Mouse (Mus musculus): ENCODE data around the gene S1pr2. TPM values are rescaled to one million over a fixed set of nuclear protein-coding genes. Genes with fewer than 3 reads are reported as not detected.

S1pr2 gene
- polyA plus RNA-seq, 1 experiment: 4.0 TPM

DNA sequence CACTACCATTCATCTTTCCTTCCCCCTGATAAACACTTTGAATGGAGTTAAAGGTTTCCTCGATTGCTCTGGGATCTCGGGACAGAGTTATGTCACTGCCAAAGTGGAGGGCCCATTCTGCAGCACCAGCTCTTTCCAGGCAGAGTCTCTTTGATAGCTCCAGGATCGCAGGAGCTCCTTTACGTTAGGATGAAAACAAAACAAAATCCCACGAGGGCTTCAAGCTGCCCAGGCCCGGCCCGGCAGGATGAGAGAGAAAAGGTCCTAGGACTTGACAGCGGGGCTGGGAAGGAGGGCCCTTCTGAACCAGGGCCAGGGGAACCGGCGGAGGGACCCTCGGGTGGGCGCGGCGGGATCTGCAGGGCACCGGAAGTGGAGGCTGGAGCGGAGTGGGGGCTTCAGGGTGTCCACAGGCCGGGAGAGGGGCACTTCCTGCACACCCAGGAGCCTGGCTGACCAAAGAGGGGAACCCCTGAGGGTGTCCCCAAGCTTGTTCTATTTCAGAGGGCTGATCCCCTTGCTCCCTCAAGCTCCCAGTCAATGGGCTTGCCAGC lies 24.5 kb downstream of the S1pr2 start:
- peaks cover 68% of the 10 kb centered on the region for H3K4me1 ChIP-seq
- no peaks in the 10 kb centered on the region for H3K27me3 ChIP-seq (replicated peaks)
- peak overlapping the region; percentile 93 for H3K4me3 ChIP-seq (replicated peaks)
- no peak for TF ChIP-seq GATA1 (IDR thresholded peaks at IDR 0.05; ENCODE audit: borderline replicate concordance, low read length)
- TF ChIP-seq FLI1 (IDR thresholded peaks at IDR 0.05; ENCODE audit: low read length): no peak
- peaks cover 23% of the 10 kb centered on the region for H3K36me3 ChIP-seq (replicated peaks; ENCODE audit: low read length)
- no peaks in the 10 kb centered on the region for H3K9me3 ChIP-seq

DNA sequence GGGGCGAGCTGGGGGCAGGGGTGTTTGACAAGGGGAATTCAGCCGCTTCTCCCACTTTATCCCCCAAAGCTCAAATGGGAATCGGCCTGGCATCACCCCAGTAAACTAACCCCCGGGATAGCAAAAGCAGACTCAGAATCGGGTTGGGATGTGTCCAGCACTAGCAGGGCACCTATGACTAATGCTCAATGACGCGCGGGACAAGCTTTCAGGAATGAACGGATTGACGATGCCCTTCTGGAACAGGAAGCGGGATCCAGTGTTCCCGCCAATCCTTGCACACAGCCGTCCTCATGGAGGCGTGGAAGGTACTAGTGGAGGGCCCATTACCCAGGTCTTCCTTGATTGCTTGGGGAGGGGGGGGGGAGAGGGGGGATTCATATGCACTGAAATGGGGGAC lies 25.1 kb downstream of the S1pr2 start:
- H3K4me1 ChIP-seq: peaks cover 70% of the 10 kb centered on the region
- TF ChIP-seq GATA1 (IDR thresholded peaks at IDR 0.05; ENCODE audit: borderline replicate concordance, low read length): no peak
- H3K36me3 ChIP-seq (replicated peaks; ENCODE audit: low read length): peaks cover 27% of the 10 kb centered on the region
- peak overlapping the region; percentile 93 for H3K4me3 ChIP-seq (replicated peaks)
- no peaks in the 10 kb centered on the region for H3K9me3 ChIP-seq
- no peaks in the 10 kb centered on the region for H3K27me3 ChIP-seq (replicated peaks)

GRCm38 (mm10) chr9:20950419-20950818 lies 26.2 kb downstream of the S1pr2 start:
- no peak for TF ChIP-seq FLI1 (IDR thresholded peaks at IDR 0.05; ENCODE audit: low read length)
- no peak for TF ChIP-seq GATA1 (IDR thresholded peaks at IDR 0.05; ENCODE audit: borderline replicate concordance, low read length)
- H3K4me3 ChIP-seq (replicated peaks): no peak overlapping the region
- H3K27me3 ChIP-seq (replicated peaks): no peaks in the 10 kb centered on the region
- H3K9me3 ChIP-seq: no peaks in the 10 kb centered on the region
- peaks cover 79% of the 10 kb centered on the region for H3K4me1 ChIP-seq
- H3K36me3 ChIP-seq (replicated peaks; ENCODE audit: low read length): peaks cover 37% of the 10 kb centered on the region

DNA sequence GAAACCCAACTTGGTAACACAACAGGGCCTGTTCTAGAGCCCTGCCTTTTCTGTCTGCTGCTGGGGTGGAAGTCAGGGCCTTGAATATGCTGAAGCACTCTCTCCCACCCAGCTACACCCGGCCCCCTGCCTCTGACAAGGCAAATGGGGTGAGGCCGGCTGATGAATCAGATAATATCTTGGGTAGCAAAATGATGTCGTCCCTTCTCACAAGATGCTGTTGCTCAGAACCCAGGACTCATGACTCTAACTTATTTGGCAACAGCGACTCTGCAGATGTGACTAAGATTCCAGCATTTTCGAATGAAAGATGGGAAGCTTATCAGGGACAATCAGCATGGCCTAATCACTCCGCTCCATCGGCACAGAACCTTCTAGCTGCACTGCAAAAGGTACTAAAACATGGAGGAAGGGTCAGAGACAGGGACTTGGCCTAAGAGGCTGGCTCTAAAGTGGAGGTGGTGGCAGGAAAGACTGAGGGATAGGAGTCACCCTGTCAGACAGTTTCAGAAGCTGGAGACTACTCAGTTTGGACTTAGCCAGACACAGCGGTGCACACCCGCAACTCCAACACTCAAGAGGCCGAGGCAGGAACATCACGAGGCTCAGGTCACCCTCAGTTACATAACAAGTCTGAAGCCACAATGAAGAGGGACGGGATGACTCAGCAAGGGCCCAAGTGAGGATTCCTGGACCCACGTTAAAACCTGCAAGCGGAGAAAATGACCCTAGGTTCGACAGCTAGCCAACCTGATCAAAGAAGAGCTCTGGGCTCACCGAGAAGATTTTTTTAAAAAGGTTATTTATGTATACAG lies 30.3 kb downstream of the S1pr2 start:
- no peaks in the 10 kb centered on the region for H3K9me3 ChIP-seq
- peaks cover 77% of the 10 kb centered on the region for H3K36me3 ChIP-seq (replicated peaks; ENCODE audit: low read length)
- no peak overlapping the region for H3K4me3 ChIP-seq (replicated peaks)
- TF ChIP-seq FLI1 (IDR thresholded peaks at IDR 0.05; ENCODE audit: low read length): no peak
- no peak for TF ChIP-seq GATA1 (IDR thresholded peaks at IDR 0.05; ENCODE audit: borderline replicate concordance, low read length)
- H3K27me3 ChIP-seq (replicated peaks): no peaks in the 10 kb centered on the region
- peaks cover 87% of the 10 kb centered on the region for H3K4me1 ChIP-seq

DNA sequence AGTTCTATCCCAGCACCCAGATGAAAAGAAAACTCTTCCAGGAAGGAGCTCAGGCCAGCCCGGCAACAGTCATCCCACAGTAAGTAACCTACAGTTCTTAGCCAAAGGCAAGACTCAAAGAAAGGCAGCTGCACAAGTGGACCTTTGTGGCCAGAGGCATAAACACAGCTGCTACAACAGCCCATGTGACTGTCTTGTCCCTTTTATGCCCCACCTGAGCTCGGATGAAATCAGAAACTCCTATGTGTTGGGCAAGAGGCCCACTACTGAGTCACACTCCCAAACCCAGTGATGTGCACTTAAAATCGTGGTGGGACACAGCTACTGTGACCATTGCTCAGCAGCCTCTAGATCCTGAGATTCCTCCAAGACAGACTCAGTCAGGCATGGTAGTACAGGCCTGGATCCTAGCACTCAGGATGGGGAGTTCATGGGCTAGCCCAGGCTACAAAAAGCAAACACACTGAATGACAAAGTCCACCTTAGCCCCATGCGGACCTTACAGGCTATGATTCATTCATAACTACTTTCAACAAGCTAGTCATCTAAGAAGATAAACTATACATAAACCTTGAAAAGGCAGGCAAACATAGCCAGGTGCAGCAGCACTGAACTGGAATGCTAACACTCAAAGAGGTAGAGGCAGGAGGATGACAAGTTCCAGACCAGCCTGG lies 31.7 kb downstream of the S1pr2 start:
- TF ChIP-seq FLI1 (IDR thresholded peaks at IDR 0.05; ENCODE audit: low read length): no peak
- TF ChIP-seq GATA1 (IDR thresholded peaks at IDR 0.05; ENCODE audit: borderline replicate concordance, low read length): no peak
- Histone ChIP-seq H3K27me3 (replicated peaks) (no peaks in the 10 kb centered on the region), H3K4me3 (replicated peaks) (peak overlapping the region; percentile 21), H3K9me3 (no peaks in the 10 kb centered on the region), H3K4me1 (peaks cover 73% of the 10 kb centered on the region), H3K36me3 (replicated peaks; ENCODE audit: low read length) (peaks cover 91% of the 10 kb centered on the region)

DNA sequence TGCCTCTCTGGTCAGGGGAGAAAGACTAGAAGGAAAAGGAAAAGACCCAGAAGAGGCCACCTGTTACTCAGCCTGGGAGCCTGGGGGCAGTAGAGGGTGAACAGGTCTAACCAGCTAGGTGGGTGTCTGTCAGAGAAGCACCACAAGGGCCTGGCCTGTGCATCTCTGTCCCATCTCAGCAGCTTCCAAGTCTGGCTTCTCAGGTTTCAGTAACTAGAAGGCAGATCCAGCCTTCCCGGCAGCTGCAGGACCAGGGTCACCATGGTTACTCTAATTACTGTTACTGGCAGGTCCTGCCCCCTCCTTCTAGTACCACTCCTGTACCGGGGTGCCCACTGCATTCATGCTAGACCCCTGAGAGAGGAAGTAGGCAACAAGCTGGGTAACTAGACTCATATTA lies 32.7 kb downstream of the S1pr2 start:
- Histone ChIP-seq H3K27me3 (replicated peaks) (no peaks in the 10 kb centered on the region), H3K4me3 (replicated peaks) (no peak overlapping the region), H3K9me3 (no peaks in the 10 kb centered on the region), H3K4me1 (peaks cover 63% of the 10 kb centered on the region), H3K36me3 (replicated peaks; ENCODE audit: low read length) (peaks cover 94% of the 10 kb centered on the region)
- no peak for TF ChIP-seq GATA1 (IDR thresholded peaks at IDR 0.05; ENCODE audit: borderline replicate concordance, low read length)
- no peak for TF ChIP-seq FLI1 (IDR thresholded peaks at IDR 0.05; ENCODE audit: low read length)

DNA sequence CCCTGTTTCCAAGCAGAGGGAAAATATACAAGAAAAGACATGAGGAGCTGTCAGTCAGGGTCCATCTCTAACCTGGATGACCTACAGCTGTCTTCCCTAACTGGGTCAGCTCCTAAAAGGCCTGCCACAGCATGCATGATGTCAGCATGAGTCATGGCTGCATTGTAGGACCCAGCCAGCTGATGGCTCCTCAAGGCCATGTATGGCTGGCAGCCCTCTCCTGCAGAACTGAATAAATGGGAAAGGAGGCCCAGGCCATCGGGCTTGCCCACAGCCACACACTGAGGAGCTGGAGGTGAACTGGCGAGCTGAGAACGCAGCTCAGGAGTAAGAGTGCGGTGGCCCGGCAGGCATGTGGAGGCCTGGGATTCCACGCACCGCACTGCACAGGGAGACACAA lies 33.2 kb downstream of the S1pr2 start:
- peaks cover 96% of the 10 kb centered on the region for H3K36me3 ChIP-seq (replicated peaks; ENCODE audit: low read length)
- H3K27me3 ChIP-seq (replicated peaks): no peaks in the 10 kb centered on the region
- TF ChIP-seq FLI1 (IDR thresholded peaks at IDR 0.05; ENCODE audit: low read length) (no peak), GATA1 (IDR thresholded peaks at IDR 0.05; ENCODE audit: borderline replicate concordance, low read length) (no peak)
- H3K4me3 ChIP-seq (replicated peaks): peak overlapping the region; percentile 7
- no peaks in the 10 kb centered on the region for H3K9me3 ChIP-seq
- H3K4me1 ChIP-seq: peaks cover 58% of the 10 kb centered on the region

- TF ChIP-seq FLI1 (IDR thresholded peaks at IDR 0.05; ENCODE audit: low read length) (no peak), GATA1 (IDR thresholded peaks at IDR 0.05; ENCODE audit: borderline replicate concordance, low read length) (no peak)
- no peaks in the 10 kb centered on the region for H3K9me3 ChIP-seq
These were observed 53.3 kb downstream of the S1pr2 start for GRCm38 (mm10) chr9:20923258-20923657.

GRCm38 (mm10) chr9:20916160-20916559 lies 60.4 kb downstream of the S1pr2 start:
- Histone ChIP-seq H3K4me1 (peaks cover 3% of the 10 kb centered on the region), H3K36me3 (replicated peaks; ENCODE audit: low read length) (peaks cover 100% of the 10 kb centered on the region), H3K27me3 (replicated peaks) (no peaks in the 10 kb centered on the region), H3K9me3 (no peaks in the 10 kb centered on the region), H3K4me3 (replicated peaks) (no peak overlapping the region)
- TF ChIP-seq FLI1 (IDR thresholded peaks at IDR 0.05; ENCODE audit: low read length) (no peak), GATA1 (IDR thresholded peaks at IDR 0.05; ENCODE audit: borderline replicate concordance, low read length) (no peak)

More at GRCm38 (mm10) chr9:20923258-20923657, 53.3 kb downstream of the S1pr2 start:
- H3K4me1 ChIP-seq: peaks cover 20% of the 10 kb centered on the region
- H3K27me3 ChIP-seq (replicated peaks): no peaks in the 10 kb centered on the region
- no peak overlapping the region for H3K4me3 ChIP-seq (replicated peaks)
- H3K36me3 ChIP-seq (replicated peaks; ENCODE audit: low read length): peaks cover 100% of the 10 kb centered on the region

Other genes starting within 250 kb of the S1pr2 start
- gene Olfm2, start 230.4 kb downstream of the S1pr2 start, polyA plus RNA-seq (2012; ENCODE audit: insufficient read depth, low replicate concordance): 0.16 TPM in 1 of 2 replicates, not detected in the other
- gene Col5a3, start 161.7 kb downstream of the S1pr2 start, polyA plus RNA-seq (2012; ENCODE audit: insufficient read depth, low replicate concordance): 0.02 TPM in 1 of 2 replicates, not detected in the other
- not detected in 2 replicates for gene Rdh8, start 158.3 kb downstream of the S1pr2 start, polyA plus RNA-seq (2012; ENCODE audit: insufficient read depth, low replicate concordance)
- gene A230050P20Rik, start 108.1 kb downstream of the S1pr2 start, polyA plus RNA-seq (2012; ENCODE audit: insufficient read depth, low replicate concordance): 39.0 and 51.7 TPM in 2 replicates
- 4.7 and 5.1 TPM in 2 replicates for gene Angptl6, start 97.1 kb downstream of the S1pr2 start, polyA plus RNA-seq (2012; ENCODE audit: insufficient read depth, low replicate concordance)
- 84.5 and 137 TPM in 2 replicates for gene Ppan, start 88.6 kb downstream of the S1pr2 start, polyA plus RNA-seq (2012; ENCODE audit: insufficient read depth, low replicate concordance)
- 300 and 342 TPM in 2 replicates for gene Eif3g, start 78.2 kb downstream of the S1pr2 start, polyA plus RNA-seq (2012; ENCODE audit: insufficient read depth, low replicate concordance)
- gene Dnmt1, start 16.9 kb downstream of the S1pr2 start, polyA plus RNA-seq (2012; ENCODE audit: insufficient read depth, low replicate concordance): 31.3 and 39.8 TPM in 2 replicates
- gene Mrpl4, start 26.0 kb upstream of the S1pr2 start, polyA plus RNA-seq (2012; ENCODE audit: insufficient read depth, low replicate concordance): 62.4 and 63.4 TPM in 2 replicates
- 8.8 and 10.8 TPM in 2 replicates for gene Icam1, start 39.2 kb upstream of the S1pr2 start, polyA plus RNA-seq (2012; ENCODE audit: insufficient read depth, low replicate concordance)
- 5.3 and 7.9 TPM in 2 replicates for gene Icam4, start 52.6 kb upstream of the S1pr2 start, polyA plus RNA-seq (2012; ENCODE audit: insufficient read depth, low replicate concordance)
- 3.0 and 9.9 TPM in 2 replicates for gene Icam5, start 55.3 kb upstream of the S1pr2 start, polyA plus RNA-seq (2012; ENCODE audit: insufficient read depth, low replicate concordance)
- 3.6 TPM in 1 of 2 replicates, not detected in the other for gene Zglp1, start 90.3 kb upstream of the S1pr2 start, polyA plus RNA-seq (2012; ENCODE audit: insufficient read depth, low replicate concordance)
- 0.45 TPM in 1 of 2 replicates, not detected in the other for gene Gm49373, start 96.3 kb upstream of the S1pr2 start, polyA plus RNA-seq (2012; ENCODE audit: insufficient read depth, low replicate concordance)
- 3.3 and 26.9 TPM in 2 replicates for gene Fdx1l, start 96.8 kb upstream of the S1pr2 start, polyA plus RNA-seq (2012; ENCODE audit: insufficient read depth, low replicate concordance)
- gene Gm38431, start 115.2 kb upstream of the S1pr2 start, polyA plus RNA-seq (2012; ENCODE audit: insufficient read depth, low replicate concordance): 128 and 518 TPM in 2 replicates
- 51.7 TPM in 1 of 2 replicates, not detected in the other for gene Raver1, start 115.2 kb upstream of the S1pr2 start, polyA plus RNA-seq (2012; ENCODE audit: insufficient read depth, low replicate concordance)
- gene Tyk2, start 154.5 kb upstream of the S1pr2 start, polyA plus RNA-seq (2012; ENCODE audit: insufficient read depth, low replicate concordance): 15.5 and 17.9 TPM in 2 replicates
- gene Cdc37, start 173.2 kb upstream of the S1pr2 start, polyA plus RNA-seq (2012; ENCODE audit: insufficient read depth, low replicate concordance): 62.5 and 150 TPM in 2 replicates
- gene Pde4a, start 188.9 kb upstream of the S1pr2 start, polyA plus RNA-seq (2012; ENCODE audit: insufficient read depth, low replicate concordance): 8.2 and 26.2 TPM in 2 replicates

Measured in megakaryocyte, embryonic 14.5 days (primary cell).